Mouse (Mus musculus) intestine, embryonic 15.5 days (tissue): Measurements from ENCODE around the gene Rbfox2. TPM values are rescaled to one million over a fixed set of nuclear protein-coding genes. Genes with fewer than 3 reads are reported as not detected.

Source experiments
- ATAC-seq: fragments of 200-750 bp; cut with Nextera tagmentation; 2 replicates; pipeline ENCODE4 v1.8.0; 2017; ENCODE audit warnings: moderate TSS enrichment, moderate library complexity
- H3K27ac ChIP-seq: fragments of 300-500 bp; sonication (generic); 2 replicates; pipeline ENCODE4 v1.5.1; 2015; ENCODE audit warnings: mild to moderate bottlenecking, inconsistent platforms
- H3K27me3 ChIP-seq: fragments of 300-500 bp; sonication (generic); replicated peaks from 2 replicates; pipeline ENCODE4 v1.6.1; 2015; ENCODE audit warnings: inconsistent platforms
- H3K36me3 ChIP-seq: fragments of 300-500 bp; sonication (generic); 2 replicates; pipeline ENCODE4 v1.6.1; 2015; ENCODE audit warnings: inconsistent platforms
- H3K4me1 ChIP-seq: fragments of 300-500 bp; sonication (generic); replicated peaks from 2 replicates; pipeline ENCODE4 v1.6.1; 2015; ENCODE audit warnings: inconsistent platforms
- H3K4me2 ChIP-seq: fragments of 300-500 bp; sonication (generic); replicated peaks from 2 replicates; pipeline ENCODE4 v1.6.1; 2015; ENCODE audit warnings: mild to moderate bottlenecking, inconsistent platforms
- H3K4me3 ChIP-seq: fragments of 300-500 bp; sonication (generic); replicated peaks from 2 replicates; pipeline ENCODE4 v1.5.1; 2015; ENCODE audit warnings: inconsistent platforms
- H3K9ac ChIP-seq: fragments of 300-500 bp; sonication (generic); 2 replicates; pipeline ENCODE4 v1.6.1; 2015; ENCODE audit warnings: inconsistent platforms
- H3K9me3 ChIP-seq: fragments of 300-500 bp; sonication (generic); 2 replicates; pipeline ENCODE4 v1.6.1; 2016; ENCODE audit warnings: inconsistent platforms
- WGBS: fragments of 180-500 bp; shearing (Covaris S2); methylation state at CpG from one replicate; pipeline ENCODE4 v1.1.7; 2015; 5-methylcytosine and 5-hydroxymethylcytosine counted together
- polyA plus RNA-seq: library from polyadenylated mRNA; unstranded; fragments of >200 nt; fragmentation: Nextera tagmentation; extraction: Ambion mirVana; gene quantifications from 2 replicates; pipeline ENCODE4 v1.2.1, GENCODE M21; 2015

Rbfox2 gene
- polyA plus RNA-seq, 1 experiment from 2014 or later, result 44.8 TPM

- no peak for ATAC-seq
- Histone ChIP-seq H3K4me1 (peaks cover 25% of the 10 kb centered on the region), H3K4me2 (no peak overlapping the region), H3K4me3 (no peak overlapping the region), H3K27ac (no peak overlapping the region), H3K9ac (no peak overlapping the region), H3K36me3 (no peaks in the 10 kb centered on the region), H3K27me3 (no peaks in the 10 kb centered on the region), H3K9me3 (no peaks in the 10 kb centered on the region)
- WGBS, result 44% methylated on average over 1 of the region's 1 CpGs
These were observed 89.3 kb downstream of the Rbfox2 start for GRCm38 (mm10) chr15:77217523-77217922.

- Histone ChIP-seq H3K9me3 (no peaks in the 10 kb centered on the region), H3K36me3 (no peaks in the 10 kb centered on the region), H3K9ac (no peak overlapping the region), H3K27ac (no peak overlapping the region), H3K4me2 (no peak overlapping the region), H3K4me3 (no peak overlapping the region), H3K27me3 (no peaks in the 10 kb centered on the region), H3K4me1 (peaks cover 26% of the 10 kb centered on the region)
- ATAC-seq, result no peak
- WGBS, result 75% methylated on average over 6 of the region's 6 CpGs
These were observed 90.1 kb downstream of the Rbfox2 start for GRCm38 (mm10) chr15:77216704-77217103.

- peak overlapping the region; percentile 60 for H3K27ac ChIP-seq
These were observed 91.5 kb downstream of the Rbfox2 start for GRCm38 (mm10) chr15:77215178-77215800.

DNA sequence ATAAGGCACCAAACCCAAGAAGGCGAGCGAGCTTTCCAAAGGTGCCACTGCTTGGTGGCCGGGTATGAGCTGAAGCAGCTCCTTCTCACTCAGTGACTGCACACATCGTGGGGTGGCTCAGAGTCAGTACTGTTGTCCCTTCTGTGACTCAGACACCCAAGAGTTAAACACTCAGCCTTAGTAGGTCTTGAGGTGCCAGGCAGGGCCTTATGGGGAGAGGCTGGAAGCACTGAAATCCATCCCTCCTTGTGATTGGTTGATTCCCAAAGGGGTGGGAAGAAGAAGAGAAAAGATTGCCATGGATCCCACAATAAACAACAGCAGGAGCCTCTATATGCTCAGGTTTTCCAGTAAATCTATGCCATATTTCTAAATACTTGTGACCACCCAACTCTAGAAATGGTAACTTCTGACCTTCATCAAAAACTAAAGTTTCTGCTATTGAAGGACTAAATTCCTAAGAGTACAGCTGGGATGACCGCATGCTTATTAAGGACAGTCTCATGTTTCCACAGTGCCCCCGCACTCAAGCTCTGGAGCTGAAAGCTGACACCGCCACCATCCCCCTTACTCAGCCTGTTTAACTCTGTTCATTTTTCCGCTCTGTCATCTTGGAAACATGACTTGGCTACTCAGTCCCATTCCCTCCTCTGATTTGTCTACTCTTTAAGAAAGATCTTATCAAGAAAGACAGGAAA lies 92.2 kb downstream of the Rbfox2 start:
- peaks cover 29% of the 10 kb centered on the region for H3K4me1 ChIP-seq
- no peak overlapping the region for H3K4me2 ChIP-seq
- no peaks in the 10 kb centered on the region for H3K9me3 ChIP-seq

More at GRCm38 (mm10) chr15:77215178-77215800, 91.5 kb downstream of the Rbfox2 start:
- Histone ChIP-seq H3K9me3 (no peaks in the 10 kb centered on the region), H3K9ac (no peak overlapping the region), H3K4me3 (no peak overlapping the region), H3K4me2 (no peak overlapping the region), H3K36me3 (no peaks in the 10 kb centered on the region), H3K4me1 (peaks cover 26% of the 10 kb centered on the region), H3K27me3 (no peaks in the 10 kb centered on the region)
- 16% methylated on average over 5 of the region's 5 CpGs for WGBS
- peak; percentile 23; the same call in 1 of the 2 replicates for ATAC-seq

DNA sequence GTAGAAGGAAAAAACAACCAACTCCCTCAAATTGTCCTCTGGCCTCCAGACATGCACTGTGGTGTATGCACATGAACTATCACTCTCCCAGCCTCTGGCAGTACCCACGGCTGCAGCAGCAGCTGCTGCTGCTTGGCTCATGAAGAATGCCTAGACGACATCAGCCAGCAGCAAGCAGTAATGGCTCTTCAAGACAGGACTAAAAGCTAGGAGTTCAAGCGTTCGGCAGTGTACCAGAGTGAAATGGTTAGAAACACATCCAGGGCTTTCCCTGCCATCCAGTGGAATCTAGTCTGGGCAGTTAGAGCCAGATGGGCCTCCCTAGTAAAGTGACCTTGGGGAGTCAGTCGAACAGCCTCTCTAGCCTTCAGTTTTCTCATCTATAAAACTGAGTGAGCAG lies 93.0 kb downstream of the Rbfox2 start:
- no peaks in the 10 kb centered on the region for H3K9me3 ChIP-seq
- WGBS, result 42% methylated on average over 5 of the region's 5 CpGs
- H3K27me3 ChIP-seq, result no peaks in the 10 kb centered on the region
- H3K27ac ChIP-seq, result no peak overlapping the region
- H3K9ac ChIP-seq, result no peak overlapping the region
- no peak overlapping the region for H3K4me2 ChIP-seq
- ATAC-seq, result no peak
- peaks cover 29% of the 10 kb centered on the region for H3K4me1 ChIP-seq
- no peak overlapping the region for H3K4me3 ChIP-seq
- H3K36me3 ChIP-seq, result no peaks in the 10 kb centered on the region

More for the DNA sequence above, 92.2 kb downstream of the Rbfox2 start:
- Histone ChIP-seq H3K36me3 (no peaks in the 10 kb centered on the region), H3K4me3 (no peak overlapping the region), H3K27ac (0 out of 2 replicates have a peak overlapping the region, but pooled peaks have one; percentile 44), H3K27me3 (no peaks in the 10 kb centered on the region), H3K9ac (no peak overlapping the region)
- ATAC-seq, result peak; percentile 80
- WGBS, result 49% methylated on average over 8 of the region's 8 CpGs

- Histone ChIP-seq H3K36me3 (no peaks in the 10 kb centered on the region), H3K4me2 (no peak overlapping the region), H3K4me3 (no peak overlapping the region), H3K9me3 (no peaks in the 10 kb centered on the region), H3K27ac (no peak overlapping the region), H3K27me3 (no peaks in the 10 kb centered on the region), H3K9ac (no peak overlapping the region), H3K4me1 (peaks cover 29% of the 10 kb centered on the region)
- ATAC-seq, result no peak
- WGBS, result 46% methylated on average over 7 of the region's 7 CpGs
These were observed 94.0 kb downstream of the Rbfox2 start for GRCm38 (mm10) chr15:77212818-77213217.

DNA sequence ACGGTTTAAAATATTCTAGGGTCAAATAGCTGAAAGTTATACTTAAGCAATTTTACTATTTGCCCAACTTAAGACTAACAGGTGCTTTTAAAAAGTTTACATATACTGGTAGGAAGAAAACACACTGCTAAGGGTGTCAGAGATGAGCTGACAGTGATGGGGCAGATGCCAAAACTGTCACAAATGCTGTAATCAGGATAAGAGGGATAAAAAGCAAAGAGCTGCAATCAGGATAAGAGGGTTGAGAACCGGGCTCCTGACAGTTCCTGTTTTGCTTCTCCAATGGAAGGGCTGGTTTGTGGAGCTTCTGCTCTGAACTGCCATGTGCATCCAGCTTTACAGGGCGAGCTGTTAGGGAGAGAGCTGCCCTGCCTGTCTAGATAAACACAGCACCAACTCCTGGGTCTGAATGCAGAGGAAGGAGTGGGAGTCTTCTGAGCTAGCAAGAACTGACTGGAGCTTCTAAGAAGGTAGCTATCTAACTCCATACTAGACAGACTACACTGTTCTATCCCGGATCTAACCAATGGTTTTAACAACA lies 94.5 kb downstream of the Rbfox2 start:
- no peak for ATAC-seq
- Histone ChIP-seq H3K4me3 (no peak overlapping the region), H3K9me3 (no peaks in the 10 kb centered on the region), H3K4me2 (no peak overlapping the region), H3K27me3 (no peaks in the 10 kb centered on the region), H3K4me1 (peaks cover 29% of the 10 kb centered on the region), H3K27ac (no peak overlapping the region), H3K36me3 (no peaks in the 10 kb centered on the region), H3K9ac (no peak overlapping the region)
- 48% methylated on average over 4 of the region's 4 CpGs for whole genome bisulfite sequencing

DNA sequence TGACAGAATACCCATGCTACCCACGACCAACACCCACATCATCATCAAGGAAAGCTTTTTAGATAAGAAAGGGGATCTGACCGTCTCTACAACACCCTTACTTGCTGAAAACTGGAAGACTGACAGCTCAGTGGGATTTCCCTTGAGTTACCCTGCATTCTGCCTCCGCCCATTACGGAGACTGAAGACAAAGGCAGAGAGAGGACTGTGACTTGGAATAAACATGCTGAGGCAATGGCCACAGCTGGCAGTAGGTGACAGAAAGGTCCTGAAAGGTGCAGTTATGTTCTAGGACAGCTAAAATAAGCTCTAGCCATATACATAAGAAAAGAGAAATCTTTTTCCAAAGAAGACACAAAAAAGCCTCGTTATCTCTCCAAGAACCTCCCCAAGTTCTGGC lies 99.8 kb downstream of the Rbfox2 start:
- no peaks in the 10 kb centered on the region for H3K9me3 ChIP-seq
- no peak overlapping the region for H3K4me3 ChIP-seq
- H3K4me2 ChIP-seq, result no peak overlapping the region
- no peak for ATAC-seq
- no peaks in the 10 kb centered on the region for H3K27me3 ChIP-seq
- whole genome bisulfite sequencing, result 71% methylated on average over 5 of the region's 5 CpGs
- H3K36me3 ChIP-seq, result no peaks in the 10 kb centered on the region
- peaks cover 27% of the 10 kb centered on the region for H3K4me1 ChIP-seq
- H3K27ac ChIP-seq, result no peak overlapping the region
- no peak overlapping the region for H3K9ac ChIP-seq

DNA sequence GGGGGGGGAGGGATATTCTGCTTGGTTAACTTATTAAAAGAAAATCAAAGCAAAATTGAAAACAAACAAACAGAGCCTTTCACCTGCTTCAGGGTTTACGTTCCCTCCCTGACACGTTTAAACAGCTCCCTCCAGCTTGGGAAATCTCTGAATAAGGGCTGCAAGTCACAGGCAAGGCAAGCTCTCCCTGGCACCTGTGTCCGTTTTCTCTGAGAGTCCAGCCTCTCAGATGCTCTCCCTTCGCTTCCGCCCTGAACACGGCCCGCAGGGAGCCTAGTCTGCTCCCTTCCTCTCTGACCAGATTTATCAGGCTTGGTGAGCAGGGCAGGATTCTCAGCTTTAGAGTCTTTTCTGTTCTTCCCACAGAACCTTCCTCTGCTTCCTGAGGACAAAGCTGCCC lies 101.9 kb downstream of the Rbfox2 start:
- Histone ChIP-seq H3K9me3 (no peaks in the 10 kb centered on the region), H3K9ac (no peak overlapping the region), H3K27ac (no peak overlapping the region), H3K36me3 (no peaks in the 10 kb centered on the region), H3K4me2 (no peak overlapping the region), H3K4me1 (peaks cover 35% of the 10 kb centered on the region), H3K27me3 (no peaks in the 10 kb centered on the region), H3K4me3 (no peak overlapping the region)
- ATAC-seq, result no peak
- WGBS, result 61% methylated on average over 7 of the region's 7 CpGs

DNA sequence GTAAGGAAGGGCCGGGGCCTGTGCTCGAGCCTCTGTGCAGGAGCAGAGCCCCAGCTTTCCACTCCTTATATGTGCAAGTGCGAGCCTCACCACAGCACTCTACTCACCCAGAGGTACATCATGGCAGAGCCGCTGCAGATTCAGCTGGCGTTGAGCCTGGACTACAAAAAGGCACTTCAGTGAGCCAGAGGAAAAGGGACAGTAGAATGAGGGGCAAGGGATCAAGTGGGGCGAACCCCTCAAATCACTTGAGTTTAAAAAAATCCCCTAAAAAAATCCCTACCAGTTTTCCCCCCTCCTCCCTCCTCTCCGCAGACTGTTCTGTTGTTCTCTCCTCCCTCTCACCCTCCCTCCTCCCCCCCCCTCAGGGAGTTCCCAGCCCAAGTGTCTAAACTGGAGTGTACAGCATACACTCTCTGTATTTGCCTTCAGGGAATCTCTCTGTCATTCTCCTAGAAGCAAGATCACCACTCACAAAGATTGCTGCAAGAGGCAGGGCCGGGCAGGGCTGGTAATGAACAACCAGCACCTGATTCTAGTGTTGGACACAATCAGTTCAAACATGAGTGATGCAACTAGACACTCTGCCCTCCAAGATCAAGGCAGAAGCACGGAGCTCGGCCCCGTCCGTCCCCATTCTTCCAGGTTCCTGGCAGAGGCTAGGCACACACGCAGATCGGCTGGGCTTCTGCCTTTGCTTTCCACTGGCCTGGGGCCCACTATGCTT lies 103.4 kb downstream of the Rbfox2 start:
- no peak overlapping the region for H3K4me3 ChIP-seq
- H3K27ac ChIP-seq, result peak overlapping the region; percentile 74
- 35% methylated on average over 14 of the region's 14 CpGs for WGBS
- peak; percentile 85 for ATAC-seq
- H3K27me3 ChIP-seq, result no peaks in the 10 kb centered on the region
- H3K36me3 ChIP-seq, result no peaks in the 10 kb centered on the region
- peaks cover 32% of the 10 kb centered on the region for H3K4me1 ChIP-seq
- H3K9ac ChIP-seq, result 0 out of 2 replicates have a peak overlapping the region, but pooled peaks have one; percentile 20
- no peaks in the 10 kb centered on the region for H3K9me3 ChIP-seq
- peak overlapping the region; percentile 32; the same call in 1 of the 2 replicates for H3K4me2 ChIP-seq

DNA sequence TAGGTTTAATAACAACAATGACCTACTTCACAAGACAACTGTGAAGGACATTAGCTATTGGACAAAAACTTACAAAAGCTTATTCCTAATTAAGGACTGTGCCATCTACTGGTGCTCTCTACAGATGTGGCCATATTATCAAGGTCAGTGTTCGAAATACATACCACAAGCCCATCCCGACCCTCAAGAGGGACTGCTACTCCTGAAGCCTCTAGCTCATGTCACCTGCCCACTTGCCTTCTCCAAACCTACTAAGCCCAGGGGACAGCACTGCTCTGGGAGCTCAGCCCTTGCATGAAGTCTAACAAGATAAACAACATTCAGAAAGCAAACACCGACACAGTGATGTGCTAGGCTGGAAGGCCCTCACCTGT lies 103.9 kb downstream of the Rbfox2 start:
- 0 out of 2 replicates have a peak overlapping the region, but pooled peaks have one; percentile 0 for H3K9ac ChIP-seq
- H3K4me3 ChIP-seq, result no peak overlapping the region
- H3K4me2 ChIP-seq, result peak overlapping the region; percentile 32; the same call in 1 of the 2 replicates
- WGBS, result 56% methylated on average over 3 of the region's 3 CpGs
- H3K27me3 ChIP-seq, result no peaks in the 10 kb centered on the region
- no peaks in the 10 kb centered on the region for H3K9me3 ChIP-seq
- peaks cover 32% of the 10 kb centered on the region for H3K4me1 ChIP-seq
- peak; percentile 13; the same call in 1 of the 2 replicates for ATAC-seq
- no peaks in the 10 kb centered on the region for H3K36me3 ChIP-seq
- peak overlapping the region; percentile 74 for H3K27ac ChIP-seq

- Histone ChIP-seq H3K36me3 (no peaks in the 10 kb centered on the region), H3K9ac (no peak overlapping the region), H3K4me1 (peaks cover 32% of the 10 kb centered on the region), H3K4me2 (peak overlapping the region; percentile 34), H3K27ac (no peak overlapping the region), H3K9me3 (no peaks in the 10 kb centered on the region), H3K4me3 (no peak overlapping the region), H3K27me3 (no peaks in the 10 kb centered on the region)
- 8% methylated on average over 2 of the region's 2 CpGs for WGBS
- peak; percentile 45; the same call in 1 of the 2 replicates for ATAC-seq
These were observed 104.6 kb downstream of the Rbfox2 start for GRCm38 (mm10) chr15:77202223-77202622.
